Mouse (Mus musculus) thymus, postnatal 25 days (tissue): ENCODE measurements around the gene Fam160a1.

ENCODE experiments used
- DNase-seq: peaks from one replicate; pipeline ENCODE4 v3.0.0; 2022

Fam160a1 gene

DNA sequence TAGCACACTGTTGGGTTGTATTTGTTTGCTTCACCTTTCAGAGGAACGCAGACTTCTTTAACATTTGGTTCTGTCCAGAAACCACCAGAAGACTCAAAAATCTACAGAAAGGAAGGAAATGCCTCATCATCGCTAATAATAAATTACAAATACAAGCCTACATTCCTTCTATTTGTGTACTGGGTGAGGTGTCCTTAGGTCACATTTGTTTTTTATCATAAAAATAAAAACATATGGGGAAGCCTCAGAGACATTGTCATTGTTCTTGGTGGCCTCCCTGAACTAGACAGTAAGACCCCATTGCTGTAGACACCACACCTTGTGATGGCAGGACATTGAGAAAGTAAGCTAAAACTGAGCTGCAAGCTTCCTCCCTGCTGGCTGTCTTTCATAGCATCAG is at the start of gene Fam160a1:
Gene Fam160a1, minus strand, starts transcription at position 101 of the 400 bp plus-strand sequence.
- DNase-seq, result no peak

DNA sequence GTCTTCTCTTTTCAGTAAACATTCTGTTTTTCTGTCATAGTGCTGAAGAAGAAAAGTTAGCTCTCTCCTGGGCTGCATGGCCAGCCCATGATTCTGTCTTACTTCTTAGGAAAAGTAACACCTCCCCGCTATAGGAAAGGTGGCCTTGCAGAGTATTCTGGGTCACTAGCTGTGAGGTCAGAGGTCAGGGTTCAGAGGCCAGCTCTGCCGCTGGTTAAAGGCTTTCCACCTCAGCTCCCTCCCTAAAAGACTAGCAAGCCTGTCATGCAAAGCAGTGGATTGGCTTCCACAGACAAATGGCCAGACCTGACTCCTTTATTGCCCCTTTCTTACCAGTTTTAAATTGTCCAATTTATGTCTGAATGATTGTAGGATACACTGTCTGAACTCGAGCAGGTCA is 46.9 kb upstream of the Fam160a1 start:
- DNase-seq, result no peak

DNA sequence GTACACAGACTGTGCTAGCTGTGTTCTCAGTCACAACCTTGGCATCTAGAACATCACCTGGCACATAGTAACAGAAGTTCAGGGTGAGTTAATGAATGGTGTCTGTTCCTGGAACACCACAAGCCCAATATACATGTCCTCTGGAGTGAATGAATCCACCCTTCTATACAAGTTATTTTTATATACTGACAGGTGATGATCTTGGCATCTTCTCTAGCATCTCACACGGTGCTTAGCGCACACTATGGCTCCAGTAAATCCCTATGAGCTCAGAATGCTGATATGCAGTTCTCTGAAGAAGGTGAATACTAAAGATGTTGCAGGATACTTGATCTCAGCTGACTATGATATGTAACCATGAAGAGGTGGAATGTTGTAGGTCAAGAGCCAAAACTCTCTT is 45.8 kb upstream of the Fam160a1 start:
- DNase-seq, result no peak

DNA sequence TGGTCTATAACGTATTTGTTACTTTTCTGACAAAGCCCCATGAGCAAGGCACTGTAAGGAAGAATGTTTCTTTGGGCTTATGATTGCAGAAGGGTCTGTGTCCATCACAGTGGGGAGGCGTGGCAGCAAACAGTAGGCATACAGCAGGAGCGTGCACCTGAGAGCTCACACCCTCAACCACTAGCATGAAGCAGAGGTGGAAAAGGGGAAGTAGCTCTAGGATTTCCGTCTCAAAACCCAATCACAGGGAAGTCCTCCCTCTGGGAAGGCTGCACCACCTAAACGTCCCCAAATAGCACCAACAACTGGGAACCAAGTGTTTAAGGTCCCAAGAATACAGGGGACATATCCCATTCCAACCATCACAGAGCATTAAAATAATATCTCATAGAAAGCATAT is 43.9 kb upstream of the Fam160a1 start:
- no peak for DNase-seq

DNA sequence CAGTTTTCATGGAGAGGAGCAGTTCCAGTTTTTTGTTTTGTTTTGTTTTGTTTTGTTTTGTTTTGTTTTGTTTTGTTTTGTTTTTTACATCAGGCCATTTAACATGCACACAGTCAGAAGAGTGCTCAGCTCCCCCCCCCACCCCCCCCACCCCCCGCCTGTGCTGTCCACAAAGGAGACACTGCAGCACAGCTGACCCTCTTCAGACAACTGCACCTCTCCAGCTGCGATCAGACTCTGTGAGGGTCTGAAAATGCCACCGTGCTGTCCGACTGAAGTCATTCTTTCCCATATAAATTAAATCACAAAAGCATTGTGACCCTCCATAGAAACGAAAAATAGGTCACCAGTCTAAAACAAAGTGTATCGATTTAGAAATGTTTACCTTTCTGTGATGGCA is 42.2 kb upstream of the Fam160a1 start:
- DNase-seq, result no peak

DNA sequence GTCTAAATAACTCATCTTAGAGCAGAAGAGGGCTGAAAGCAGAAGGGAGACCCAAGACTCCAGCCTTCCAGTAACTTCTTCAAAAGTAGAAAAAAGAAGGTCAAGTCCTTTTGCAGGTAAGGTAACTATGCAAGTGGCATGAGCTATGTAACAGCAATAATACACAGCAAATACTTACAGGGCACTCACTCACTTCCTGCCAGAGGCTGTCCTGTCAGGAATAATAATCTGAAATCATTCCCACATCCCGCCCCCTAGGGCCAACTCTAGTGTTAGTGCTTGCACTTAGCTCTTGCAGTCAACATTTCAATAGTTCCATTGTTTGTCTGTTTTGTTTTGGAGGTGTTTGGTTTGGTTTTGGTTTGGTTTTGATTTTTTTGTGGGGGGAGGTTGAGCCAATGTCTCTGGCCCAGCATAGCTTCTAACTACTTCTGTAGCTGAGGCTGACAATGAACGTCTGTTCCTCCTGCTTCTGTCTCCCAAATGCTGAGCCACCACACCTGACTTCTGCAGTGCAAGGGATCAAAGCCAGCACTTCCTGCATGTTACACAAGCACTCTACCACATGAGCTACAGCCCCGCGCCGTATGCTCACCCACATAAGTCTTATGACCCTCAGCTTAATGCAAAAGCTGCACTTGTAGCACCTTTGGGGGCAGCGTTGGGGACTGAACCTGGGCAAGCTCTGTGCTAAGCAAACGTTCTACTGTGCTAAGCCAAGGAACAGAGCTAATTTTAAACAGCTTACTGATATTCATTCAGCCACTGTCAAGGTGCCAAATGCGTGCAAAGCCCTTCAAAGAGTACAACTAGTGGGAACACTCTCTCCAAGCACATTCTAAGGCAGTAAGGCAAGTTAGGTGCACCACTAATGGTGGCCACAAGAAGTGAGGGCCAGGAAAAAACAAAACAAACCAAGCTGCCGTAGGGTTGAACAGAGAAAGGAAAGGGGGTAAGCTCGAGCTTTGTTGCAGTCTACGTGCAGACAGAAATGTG is 41.3 kb upstream of the Fam160a1 start:
- no peak for DNase-seq

DNA sequence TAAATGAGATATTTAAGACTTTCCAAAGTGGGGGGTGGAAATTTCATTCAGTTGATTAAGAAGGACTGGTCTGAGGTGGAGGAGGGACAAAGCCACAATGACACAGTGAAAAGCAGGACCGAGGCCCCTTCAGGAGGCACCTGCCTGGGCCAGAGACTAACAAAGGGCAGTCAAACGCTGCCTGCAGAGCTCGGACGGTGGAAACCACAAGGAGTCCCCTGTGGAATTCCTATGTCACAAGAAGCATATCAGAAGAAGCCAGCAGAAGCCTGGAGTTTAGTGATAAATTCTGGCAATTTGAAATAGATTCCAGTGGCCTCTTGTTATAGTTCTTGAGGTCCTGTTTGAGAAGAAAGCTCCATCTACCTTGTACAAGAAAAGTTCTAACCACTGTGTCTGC is 40.0 kb upstream of the Fam160a1 start:
- no peak for DNase-seq

DNA sequence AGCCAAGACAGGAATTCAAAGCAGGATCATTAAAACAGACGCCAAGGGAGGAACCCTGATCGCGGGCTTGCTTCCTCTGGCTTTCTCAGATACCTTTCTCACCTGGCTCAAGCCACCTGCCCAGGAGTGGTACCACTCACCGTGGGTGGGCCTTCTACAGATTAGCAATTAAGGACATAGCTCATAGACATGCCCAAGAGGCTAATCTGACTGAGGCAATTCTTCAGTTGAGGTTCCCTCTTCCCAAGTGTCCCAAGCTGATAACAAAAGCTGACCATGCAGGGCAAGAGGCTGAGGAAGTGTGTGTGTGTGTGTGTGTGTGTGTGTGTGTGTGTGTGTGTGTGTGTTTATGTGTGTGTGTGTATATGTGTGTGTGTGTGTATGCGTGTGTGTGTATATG is 38.9 kb upstream of the Fam160a1 start:
- no peak for DNase-seq

DNA sequence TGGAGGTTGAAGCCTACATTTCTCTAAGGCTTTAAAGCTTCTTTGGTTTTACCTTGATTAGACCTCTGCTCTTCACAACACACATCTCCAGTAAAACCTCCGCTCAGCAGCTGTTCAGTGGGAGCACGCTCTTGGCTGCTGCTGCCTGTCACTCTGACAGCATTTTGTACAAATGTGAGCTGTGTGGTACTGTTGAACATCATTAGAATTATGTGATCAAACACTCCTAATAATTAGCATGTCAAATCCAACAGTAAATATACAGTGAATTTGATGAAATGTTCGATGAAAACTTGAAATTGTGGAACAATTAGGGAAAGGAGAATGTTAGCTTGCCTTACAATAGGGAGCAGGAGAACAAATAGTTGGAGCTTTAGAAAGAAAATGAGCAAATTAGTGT is 38.0 kb upstream of the Fam160a1 start:
- DNase-seq, result no peak

DNA sequence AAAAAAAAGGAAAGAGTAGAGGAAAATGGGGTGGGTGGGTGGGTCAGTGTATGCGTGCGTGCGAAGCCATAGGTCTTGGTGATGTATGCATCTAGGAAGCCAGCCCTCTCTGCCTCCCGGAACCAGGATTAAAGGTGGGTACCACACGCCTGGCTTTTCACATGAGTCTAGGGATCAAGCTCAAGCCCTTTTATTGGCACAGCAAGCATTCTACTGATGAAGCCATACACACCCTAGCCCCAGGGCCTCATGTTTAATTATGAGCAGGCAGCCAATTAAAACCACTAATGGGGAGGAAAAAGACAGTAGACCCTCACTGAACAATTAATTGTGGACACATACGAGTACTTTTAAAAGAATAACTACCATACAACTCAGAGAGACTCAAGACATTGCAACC is 37.1 kb upstream of the Fam160a1 start:
- no peak for DNase-seq

DNA sequence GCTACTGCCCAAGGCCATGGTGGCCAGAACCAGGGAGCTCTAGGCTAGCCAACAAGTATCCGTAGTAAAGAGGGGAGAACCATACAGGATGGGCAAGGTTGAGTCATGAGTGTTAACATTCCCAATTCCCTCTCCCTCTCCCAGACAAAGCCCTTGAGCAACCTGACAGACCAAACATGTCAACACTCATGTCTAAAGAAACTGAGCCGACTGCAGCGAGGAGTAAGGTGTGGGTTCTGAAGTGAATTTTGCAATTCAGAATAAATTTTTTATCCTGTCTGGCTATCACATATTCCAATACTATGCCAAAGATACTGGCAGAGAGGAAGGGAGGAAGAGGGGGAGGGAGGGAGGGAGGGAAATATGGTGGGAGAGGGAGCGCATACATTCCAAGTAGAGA is 36.6 kb upstream of the Fam160a1 start:
- no peak for DNase-seq

DNA sequence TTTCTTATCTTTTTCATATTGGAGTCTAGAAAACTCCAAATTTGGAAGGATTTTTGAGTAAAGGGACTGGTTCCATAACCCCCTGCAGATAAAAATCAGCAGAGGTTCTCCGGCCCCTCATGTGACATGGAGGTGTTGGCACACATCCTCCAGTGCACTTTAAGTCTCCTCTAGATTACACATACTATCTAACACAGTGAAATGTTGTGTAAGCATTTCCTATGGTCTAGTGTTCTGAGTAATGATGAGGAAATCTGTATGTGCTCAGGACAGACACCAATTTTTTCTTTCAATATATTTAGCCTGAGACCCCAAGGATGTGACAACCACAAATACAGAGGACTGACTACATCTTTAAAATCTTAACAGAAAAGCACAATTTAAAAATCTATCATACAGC is 33.0 kb upstream of the Fam160a1 start:
- no peak for DNase-seq

DNA sequence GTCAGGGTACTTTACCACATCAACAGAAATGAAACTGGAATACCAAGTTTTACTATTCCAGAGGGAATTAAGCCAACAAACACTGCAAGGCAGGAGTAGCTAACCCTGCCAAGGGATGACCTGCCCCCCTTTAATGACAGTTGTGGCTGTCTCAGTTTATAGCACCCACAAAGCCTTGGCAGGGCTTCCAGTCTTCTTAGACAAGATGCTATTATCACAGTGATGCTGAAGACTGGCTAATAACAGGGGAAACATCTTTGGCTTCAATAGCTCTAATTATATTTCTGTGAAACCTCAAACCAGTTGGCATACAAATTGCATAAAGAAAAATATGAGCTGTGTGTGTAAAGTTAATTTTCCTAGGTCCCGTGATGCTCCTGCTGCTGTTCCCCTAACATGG is 29.2 kb upstream of the Fam160a1 start:
- no peak for DNase-seq

DNA sequence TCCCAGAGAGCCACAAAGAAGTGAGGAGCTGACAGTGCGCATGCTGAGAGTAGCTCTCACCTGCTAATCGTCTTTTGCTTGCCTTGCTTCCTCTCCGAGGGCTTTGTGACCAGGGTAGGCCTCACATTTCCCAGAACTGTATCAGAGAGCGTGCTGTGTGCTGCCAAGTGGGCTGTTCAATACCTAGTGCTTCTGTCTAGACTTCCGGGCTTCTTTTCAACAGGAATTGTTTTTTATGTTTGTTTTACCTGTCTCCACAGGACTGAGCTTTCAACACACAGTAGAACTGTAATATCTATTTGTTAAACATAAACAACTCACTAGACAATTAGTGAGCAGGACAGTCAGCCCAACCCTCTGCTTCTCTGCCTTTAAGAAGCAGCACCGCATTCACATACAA is 28.2 kb upstream of the Fam160a1 start:
- no peak for DNase-seq

DNA sequence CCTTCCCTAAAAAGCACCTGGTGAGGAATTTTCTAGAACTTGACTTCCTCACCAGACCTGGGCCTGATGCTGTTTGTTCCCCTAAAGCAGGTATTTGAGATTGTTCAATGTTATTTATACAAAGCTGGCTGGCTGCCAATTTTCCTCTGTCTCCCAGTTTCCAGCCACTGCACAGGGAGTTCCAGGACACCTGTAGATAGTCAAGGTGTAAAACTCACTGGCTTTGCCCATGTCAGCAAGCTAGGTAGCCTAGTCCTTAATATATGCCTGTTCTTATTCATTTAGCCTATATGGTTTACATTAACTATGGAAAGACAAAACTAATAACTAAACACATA is 25.8 kb upstream of the Fam160a1 start:
- no peak for DNase-seq

DNA sequence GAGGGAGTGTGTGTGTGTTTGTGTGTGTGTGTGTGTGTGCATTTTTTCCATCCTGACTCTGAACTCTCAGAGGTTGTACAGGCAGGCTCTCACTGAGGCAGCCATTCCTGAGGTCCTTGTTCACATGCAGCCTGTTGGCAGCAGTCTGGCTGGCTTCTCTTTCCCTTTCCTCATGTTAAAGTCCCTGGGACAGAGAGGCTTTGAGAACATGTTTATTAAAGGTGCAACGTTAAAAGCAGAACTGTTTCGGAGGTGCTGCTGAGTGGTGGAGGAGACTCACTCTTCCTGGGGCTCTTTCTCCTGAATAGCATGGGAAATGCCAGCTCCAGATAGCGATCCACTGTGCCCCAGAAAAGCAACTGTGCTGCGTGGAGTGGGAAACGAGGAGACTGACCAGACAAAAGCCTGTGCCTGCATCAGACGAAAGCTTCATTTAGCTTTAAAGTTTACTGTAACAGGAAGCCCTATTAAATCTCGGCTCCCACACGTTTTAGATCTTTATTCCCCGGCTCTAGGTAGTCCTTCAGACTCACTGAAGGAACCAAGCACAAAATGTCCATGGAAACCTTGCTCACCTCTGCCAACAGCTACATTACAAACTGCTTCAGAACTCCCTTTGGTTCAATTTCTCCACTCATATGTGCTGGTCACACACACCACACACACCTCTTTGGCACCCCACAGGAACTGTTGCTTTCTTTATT is 25.2 kb upstream of the Fam160a1 start:
- no peak for DNase-seq

DNA sequence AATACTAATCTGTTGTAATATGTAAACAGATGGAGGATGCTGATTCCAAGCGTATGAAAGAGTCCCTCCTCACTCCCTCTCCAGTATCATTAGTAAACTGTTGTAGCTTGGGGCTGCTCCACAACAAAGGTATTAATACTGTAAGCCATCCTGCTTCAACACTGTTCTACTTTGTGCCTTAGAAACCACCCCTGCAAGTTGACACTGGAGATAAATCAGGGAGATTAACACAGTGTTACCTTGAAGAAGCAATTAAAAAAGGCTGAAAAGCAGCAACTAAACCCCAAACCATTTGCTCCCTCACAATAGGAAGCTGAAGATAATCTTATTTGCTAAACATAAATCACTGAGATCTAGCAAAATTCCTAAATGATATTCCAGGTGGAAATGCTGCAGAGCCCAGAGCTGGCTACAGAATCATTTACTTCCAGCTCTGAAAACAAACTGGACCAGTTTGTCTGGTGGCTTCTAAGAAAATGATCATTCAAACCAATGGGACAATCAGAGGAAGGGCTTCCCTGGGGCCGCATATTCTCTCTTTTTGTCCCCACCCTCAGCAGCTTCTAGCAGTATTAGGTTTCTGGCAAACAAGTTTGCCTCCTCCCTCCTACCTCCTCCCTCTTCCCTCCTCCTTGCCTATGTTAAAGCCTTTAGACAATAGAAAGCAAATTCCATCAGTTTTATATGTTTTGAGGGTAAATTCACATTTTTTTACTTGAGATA is 24.5 kb upstream of the Fam160a1 start:
- DNase-seq, result no peak

DNA sequence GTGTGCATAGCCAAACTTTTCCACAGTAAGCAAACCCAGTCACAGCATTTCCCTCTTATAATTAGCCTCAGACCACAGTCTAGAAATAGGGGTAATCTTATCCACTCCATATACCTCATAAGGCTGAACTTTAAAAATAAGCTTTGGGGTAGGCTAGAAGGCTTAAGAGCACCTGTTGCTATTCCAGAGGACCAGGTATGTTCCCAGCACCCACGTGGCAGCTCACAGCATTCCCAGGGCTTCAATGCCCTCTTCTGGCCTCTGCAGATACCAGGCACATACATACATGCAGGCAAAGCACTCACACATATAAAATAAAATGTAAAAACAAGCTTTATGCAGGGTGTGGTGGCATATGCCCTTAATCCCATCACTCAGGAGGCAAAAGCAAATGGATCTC is 16.5 kb upstream of the Fam160a1 start:
- DNase-seq, result no peak

DNA sequence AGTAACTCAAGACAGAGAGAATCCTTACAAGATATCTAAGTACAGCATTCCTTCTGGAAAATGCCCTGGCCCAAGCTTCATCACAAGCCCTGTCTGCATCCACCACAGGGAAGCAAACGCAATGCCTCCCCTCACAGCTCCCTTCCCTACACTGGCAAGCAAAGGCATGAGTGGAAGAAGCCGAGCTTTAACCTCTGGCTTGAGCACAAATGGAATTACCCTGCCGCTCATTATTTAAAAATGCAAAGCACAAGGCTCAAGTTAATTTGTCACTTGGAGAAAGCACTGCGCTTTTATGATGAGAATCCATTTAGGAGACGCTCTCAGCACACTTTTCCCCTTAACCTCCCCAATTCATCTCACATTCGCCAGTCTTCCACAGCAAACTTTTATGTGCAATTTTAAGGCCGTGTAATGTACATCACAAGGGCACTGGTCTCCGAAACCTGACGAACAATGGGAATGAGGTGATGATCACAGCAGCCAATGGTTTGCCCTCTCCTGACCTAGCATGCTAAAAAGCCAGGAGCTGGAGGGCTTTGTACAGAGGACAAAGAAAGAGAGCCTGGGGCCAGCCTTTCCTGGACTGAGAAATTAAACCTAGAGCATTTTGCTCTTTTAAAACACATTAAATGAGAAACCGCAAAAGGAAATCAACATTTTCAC is 15.5 kb upstream of the Fam160a1 start:
- DNase-seq, result no peak

DNA sequence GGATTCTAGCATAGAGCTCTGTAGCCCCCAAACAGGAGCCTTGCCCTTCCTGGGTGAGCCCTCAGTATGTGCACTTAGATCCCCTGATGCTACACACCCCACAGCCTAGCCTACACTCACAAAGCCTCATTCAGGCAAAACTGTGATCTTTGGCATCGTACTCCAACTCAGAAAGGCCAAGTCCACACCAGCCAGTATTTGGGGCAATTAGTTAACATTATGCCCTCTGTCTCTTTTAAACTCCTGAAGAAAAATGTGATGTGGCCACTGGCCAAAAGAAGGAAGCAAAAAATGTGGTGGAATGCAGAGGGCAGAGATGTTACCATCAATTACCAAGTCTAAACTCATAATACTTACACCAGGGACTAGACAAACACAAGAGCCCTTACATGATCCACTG is 14.7 kb upstream of the Fam160a1 start:
- DNase-seq, result no peak

DNA sequence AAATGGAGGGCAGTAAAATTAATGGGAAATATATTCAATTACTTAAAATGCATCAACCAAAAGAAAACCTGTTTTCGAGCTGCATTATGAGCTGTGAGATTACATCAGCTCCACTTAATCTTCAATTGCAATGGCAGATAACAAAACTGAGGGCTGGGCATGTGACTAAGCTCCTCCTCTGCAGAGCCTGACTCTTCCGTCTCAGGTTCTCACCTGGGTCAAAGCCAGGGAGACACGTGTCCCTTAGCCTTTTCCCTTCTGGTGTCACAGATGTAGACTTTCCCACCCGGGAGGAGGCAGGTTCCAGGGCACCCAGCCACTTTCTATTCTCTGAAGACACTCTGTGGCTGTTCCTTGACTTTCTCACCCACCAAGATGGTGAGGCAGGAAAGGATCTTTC is 12.0 kb upstream of the Fam160a1 start:
- DNase-seq, result no peak

DNA sequence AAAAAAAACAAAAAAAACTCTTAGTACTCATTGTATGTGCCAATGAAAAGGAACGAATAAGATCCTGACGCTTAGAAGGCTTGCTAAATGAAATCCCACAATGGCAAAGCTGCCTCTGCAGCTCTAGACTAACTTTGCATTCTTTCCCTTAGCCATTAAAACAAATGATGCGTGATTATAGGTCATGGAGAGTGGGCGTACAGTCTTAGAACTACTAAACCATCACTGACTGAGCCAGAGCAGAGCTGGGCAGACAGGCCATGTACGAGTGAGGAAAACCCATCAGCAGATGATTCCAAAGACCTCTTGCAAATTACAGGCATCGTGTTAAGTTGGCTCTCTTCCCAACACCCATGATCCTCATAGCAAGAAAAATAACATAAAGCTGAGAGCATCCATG is 10.7 kb upstream of the Fam160a1 start:
- DNase-seq, result no peak

DNA sequence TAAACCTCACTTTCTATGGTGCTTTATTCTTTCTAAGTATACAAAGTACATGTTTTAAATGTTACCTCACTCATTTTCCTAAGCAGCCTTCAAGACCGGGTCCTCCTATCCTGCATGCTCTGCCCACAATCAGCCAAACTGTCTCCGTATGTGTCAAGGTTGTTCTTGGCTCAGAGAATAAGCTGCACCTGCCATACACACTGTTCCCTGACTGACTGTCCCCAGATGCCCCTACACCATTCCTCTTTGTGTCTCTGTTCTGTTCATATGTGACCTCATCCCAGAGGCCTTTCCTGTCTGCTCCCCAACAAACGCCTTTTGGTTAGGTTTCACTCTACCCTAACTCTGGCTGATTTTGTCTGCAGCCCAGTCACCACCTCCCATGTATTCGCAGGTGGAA is 10.2 kb upstream of the Fam160a1 start:
- no peak for DNase-seq
